Mouse (Mus musculus): ENCODE results near the gene Olfr1089.

Olfr1089 gene

DNA sequence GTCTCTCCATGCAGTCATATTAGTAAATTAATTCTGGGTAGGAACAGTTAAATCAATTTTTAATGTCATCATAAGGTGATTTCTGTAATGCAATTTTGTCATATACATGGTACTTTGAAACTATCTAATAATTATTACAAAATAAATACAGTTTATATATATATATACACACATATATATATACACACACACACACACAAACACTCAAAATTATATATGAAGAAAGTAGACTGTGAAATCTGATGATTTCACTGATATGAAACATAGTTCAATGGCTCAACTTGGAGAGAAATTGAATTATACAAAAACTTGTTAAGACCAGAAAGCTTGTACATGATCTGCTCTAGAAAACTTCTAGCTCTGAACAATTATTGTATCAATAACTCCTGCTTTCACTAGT, at the start of gene Olfr1089:
Gene Olfr1089, minus strand, starts transcription at position 101 of the 400 bp plus-strand sequence.
- no peak for DNase-seq (ENCODE audit: low read depth in 1 of 2, low spot score in 2 of 2)

- no peak for DNase-seq (ENCODE audit: low read depth in 1 of 2, low spot score in 2 of 2)
Observed at GRCm38 (mm10) chr2:86782179-86782578, 48.7 kb upstream of the Olfr1089 start, which contains the start of gene Olfr1093. TSS of gene Olfr1093 (plus strand) at chr2:86782479.

GRCm38 (mm10) chr2:86761050-86761449, 27.5 kb upstream of the Olfr1089 start:
- DNase-seq (ENCODE audit: low read depth in 1 of 2, low spot score in 2 of 2), result no peak

- no peak for DNase-seq (ENCODE audit: low read depth in 1 of 2, low spot score in 2 of 2)
Observed at GRCm38 (mm10) chr2:86758893-86759292, 25.4 kb upstream of the Olfr1089 start, which contains the start of gene Olfr1090. TSS of gene Olfr1090 (minus strand) at chr2:86758993.

DNA sequence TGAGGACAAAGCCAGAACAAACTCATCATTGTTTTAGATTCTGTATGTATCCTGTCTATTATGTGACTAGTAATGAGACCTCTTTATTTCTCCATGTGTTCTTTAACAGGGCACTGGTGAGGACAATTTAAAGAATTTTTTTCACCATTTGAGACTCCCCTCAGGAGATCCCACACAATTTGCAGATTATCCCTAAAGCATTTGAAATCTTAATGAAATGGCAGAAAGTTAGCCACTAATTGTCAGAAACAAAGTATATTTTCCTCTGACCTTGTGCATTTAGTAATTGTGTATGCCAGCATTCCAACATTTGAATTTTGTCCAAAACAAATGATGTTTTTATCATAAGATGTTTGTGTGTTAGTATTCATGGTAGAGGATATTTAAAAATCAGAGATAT, 35.2 kb downstream of the Olfr1089 start, which contains the start of gene Olfr1087:
Gene Olfr1087, minus strand, starts transcription at position 101 of the 400 bp plus-strand sequence.
- no peak for DNase-seq (ENCODE audit: low read depth in 1 of 2, low spot score in 2 of 2)
